10 mouse cellular contexts compared by ENCODE assay signal in genomic region chr11:69125919-69126705, GRCm38 (mm10). TPM values are rescaled to one million over a fixed set of nuclear protein-coding genes. Genes with fewer than 3 reads are reported as not detected.
DNase-seq lines count a peak whose midpoint lies in the region; ATAC-seq and TF ChIP-seq lines count a peak whose summit lies in the region.
"Had no signal": no experiment of that assay in that cellular context is flagged by ENCODE, and none has a peak within 500 bp of the region (broad histone marks: within the 10 kb centered on the region; RNA-seq: fewer than 3 reads in every experiment).

No protein-coding gene starts in this region.

- H3K27me3 ChIP-seq in kidney, adult 2 months (replicated peaks; ENCODE audit: control insufficient read depth, insufficient read depth, low read length): no peaks in the 10 kb centered on the region
- H3K27me3 ChIP-seq in G1E (ENCODE audit: insufficient read depth, low read length): peaks cover 23% of the 10 kb centered on the region
- no peaks in the 10 kb centered on the region for H3K27me3 ChIP-seq in intestine, embryonic 15.5 days (replicated peaks)
- no peaks in the 10 kb centered on the region for H3K27me3 ChIP-seq in midbrain, postnatal 0 days (ENCODE audit: insufficient read depth, low read length)

- H3K4me1 ChIP-seq in kidney, adult 2 months (ENCODE audit: control insufficient read depth, insufficient read depth, low read length): no peaks in the 10 kb centered on the region; the same call in 1 of the 2 replicates
- H3K4me1 ChIP-seq in G1E (ENCODE audit: insufficient read depth, low read depth, low read length): peaks cover 41% of the 10 kb centered on the region
- peaks cover 13% of the 10 kb centered on the region for H3K4me1 ChIP-seq in intestine, embryonic 15.5 days (replicated peaks)
- peaks cover 4% of the 10 kb centered on the region; the same call in 1 of the 2 replicates for H3K4me1 ChIP-seq in midbrain, postnatal 0 days (ENCODE audit: insufficient read depth, low read length)

- peak overlapping the region; percentile 58 for H3K4me3 ChIP-seq in kidney, adult 2 months (ENCODE audit: insufficient read depth, low read depth, low read length)
- H3K4me3 ChIP-seq in G1E (ENCODE audit: low read depth, low read length): peak overlapping the region; percentile 71
- peak overlapping the region; percentile 57 for H3K4me3 ChIP-seq in intestine, embryonic 15.5 days (replicated peaks)
- H3K4me3 ChIP-seq in midbrain, postnatal 0 days (ENCODE audit: low read depth, low read length): peak overlapping the region; percentile 56

- H3K27ac ChIP-seq in kidney, adult 2 months (ENCODE audit: insufficient read depth, low read depth, low read length): no peak overlapping the region
- no peak overlapping the region for H3K27ac ChIP-seq in intestine, embryonic 15.5 days
- peak overlapping the region; percentile 85 for H3K27ac ChIP-seq in midbrain, postnatal 0 days (ENCODE audit: low read depth, low read length)

- no peak for TF ChIP-seq CTCF in kidney, adult 2 months (conservative IDR thresholded peaks at IDR 0.05; ENCODE audit: insufficient read depth, insufficient read length, low read depth, low read length)
- TF ChIP-seq CTCF in G1E (IDR thresholded peaks at IDR 0.05; ENCODE audit: low read depth, low read length): no peak
- no peak for TF ChIP-seq CTCF in midbrain, postnatal 0 days (IDR thresholded peaks at IDR 0.05)

- H3K9me3 ChIP-seq in G1E (replicated peaks): no peaks in the 10 kb centered on the region
- H3K9me3 ChIP-seq in intestine, embryonic 15.5 days: no peaks in the 10 kb centered on the region
- H3K9me3 ChIP-seq in midbrain, postnatal 0 days (ENCODE audit: low read length): no peaks in the 10 kb centered on the region

- H3K9ac ChIP-seq in intestine, embryonic 15.5 days: peak overlapping the region; percentile 50
- peak overlapping the region; percentile 68 for H3K9ac ChIP-seq in midbrain, postnatal 0 days (replicated peaks; ENCODE audit: low read length, poor library complexity, severe bottlenecking)

- no peaks in the 10 kb centered on the region for H3K36me3 ChIP-seq in kidney, adult 2 months (ENCODE audit: control insufficient read depth, insufficient read depth, low read length)
- no peaks in the 10 kb centered on the region for H3K36me3 ChIP-seq in G1E (replicated peaks)
- no peaks in the 10 kb centered on the region for H3K36me3 ChIP-seq in intestine, embryonic 15.5 days
- no peaks in the 10 kb centered on the region for H3K36me3 ChIP-seq in midbrain, postnatal 0 days (ENCODE audit: insufficient read depth, low read length)

- DNase-seq in kidney, adult 2 months: no peak
- no peak for DNase-seq in kidney, adult 11 months
- DNase-seq in G1E (ENCODE audit: low spot score): no peak
- DNase-seq in embryo, embryonic 11 days: peak; percentile 35
- DNase-seq in midbrain, postnatal 0 days (ENCODE audit: low spot score): peak; percentile 19
- no peak for DNase-seq in layer of hippocampus, adult 9-10 months (ENCODE audit: low spot score)

- peak overlapping the region; percentile 87 for H3K4me2 ChIP-seq in intestine, embryonic 15.5 days (replicated peaks)
- H3K4me2 ChIP-seq in midbrain, postnatal 0 days (ENCODE audit: low read depth, low read length, poor library complexity, severe bottlenecking): peak overlapping the region; percentile 78

- 35% methylated on average over 20 of the region's 20 CpGs for WGBS in kidney, adult 2 months
- WGBS in intestine, embryonic 15.5 days: 14% methylated on average over 20 of the region's 20 CpGs
- 11% methylated on average over 20 of the region's 20 CpGs for WGBS in midbrain, postnatal 0 days

- no peak for ATAC-seq in G1E (ENCODE audit: extremely low read depth, insufficient number of reproducible peaks, low FRiP score, poor library complexity, severe bottlenecking)
- no peak for ATAC-seq in intestine, embryonic 15.5 days
- no peak for ATAC-seq in midbrain, postnatal 0 days (ENCODE audit: low FRiP score)
- no peak for ATAC-seq in megakaryocyte progenitor cell, adult 5-6 weeks (replicated peaks; ENCODE audit: poor library complexity)

- TF ChIP-seq POLR2A in kidney, adult 2 months (IDR thresholded peaks at IDR 0.05; ENCODE audit: low read depth, low read length): no peak

RNA-seq across cellular contexts. Expression of gene Aloxe3, which starts 0.4 kb away (rescaled TPM):
- polyA plus RNA-seq in kidney, adult 2 months (2012; rRNA removed): 0.39 and 0.48 TPM in 2 replicates
- total RNA-seq in G1E (2014; fragmentation: Nextera tagmentation) (1.3 TPM in 1 of 2 replicates, not detected in the other), G1E (2017) (0.16 TPM in 1 of 2 replicates, not detected in the other)
- polyA plus RNA-seq in G1E (2012): 0.01 TPM in 1 of 2 replicates, not detected in the other
- polyA plus RNA-seq in intestine, embryonic 15.5 days (2015; fragmentation: Nextera tagmentation; extraction: Ambion mirVana): 0.19 and 0.29 TPM in 2 replicates
- total RNA-seq in midbrain, postnatal 0 days (2014; rRNA removed): 16.3 and 19.4 TPM in 2 replicates
- polyA plus RNA-seq in midbrain, postnatal 0 days (2015; fragmentation: Nextera tagmentation; extraction: Ambion mirVana): 17.8 and 21.4 TPM in 2 replicates
- total RNA-seq in megakaryocyte progenitor cell, adult 5-6 weeks (2015): not detected in 2 replicates
- total RNA-seq in megakaryocyte progenitor cell, adult 5-6 weeks (2017): not detected in 2 replicates
- total RNA-seq: neutrophil, adult 5-6 weeks had no signal

RNA-seq across cellular contexts. Expression of gene 9130213A22Rik, which starts 3.7 kb away (rescaled TPM):
- 0.74 and 0.79 TPM in 2 replicates for polyA plus RNA-seq in kidney, adult 2 months (2012; rRNA removed)
- 1.4 TPM in 2 replicates for total RNA-seq in G1E (2014; fragmentation: Nextera tagmentation)
- 0.17 and 0.82 TPM in 2 replicates for total RNA-seq in G1E (2017)
- 0.10 and 0.25 TPM in 2 replicates for polyA plus RNA-seq in G1E (2012)
- 0.29 and 0.34 TPM in 2 replicates for polyA plus RNA-seq in intestine, embryonic 15.5 days (2015; fragmentation: Nextera tagmentation; extraction: Ambion mirVana)
- total RNA-seq in midbrain, postnatal 0 days (2014; rRNA removed): 1.0 and 1.6 TPM in 2 replicates
- 1.2 and 1.4 TPM in 2 replicates for polyA plus RNA-seq in midbrain, postnatal 0 days (2015; fragmentation: Nextera tagmentation; extraction: Ambion mirVana)
- not detected in 2 replicates for total RNA-seq in megakaryocyte progenitor cell, adult 5-6 weeks (2015)
- total RNA-seq in megakaryocyte progenitor cell, adult 5-6 weeks (2017): not detected in 2 replicates

RNA-seq across cellular contexts. Expression of gene Hes7, which starts 5.9 kb away (rescaled TPM):
- polyA plus RNA-seq in kidney, adult 2 months (2012; rRNA removed): 0.18 and 0.19 TPM in 2 replicates
- total RNA-seq in G1E (2014; fragmentation: Nextera tagmentation) (0.53 TPM in 1 of 2 replicates, not detected in the other), G1E (2017) (0.22 TPM in 1 of 2 replicates, not detected in the other)
- 1.2 and 2.0 TPM in 2 replicates for polyA plus RNA-seq in G1E (2012)
- polyA plus RNA-seq in intestine, embryonic 15.5 days (2015; fragmentation: Nextera tagmentation; extraction: Ambion mirVana): 0.62 and 0.70 TPM in 2 replicates
- 1.2 and 2.1 TPM in 2 replicates for total RNA-seq in midbrain, postnatal 0 days (2014; rRNA removed)
- 1.7 and 2.0 TPM in 2 replicates for polyA plus RNA-seq in midbrain, postnatal 0 days (2015; fragmentation: Nextera tagmentation; extraction: Ambion mirVana)
- total RNA-seq in megakaryocyte progenitor cell, adult 5-6 weeks (2015): not detected in 2 replicates
- total RNA-seq in megakaryocyte progenitor cell, adult 5-6 weeks (2017): not detected in 2 replicates

RNA-seq across cellular contexts. Expression of gene Alox12b, which starts 30.7 kb away (rescaled TPM):
- polyA plus RNA-seq in kidney, adult 2 months (2012; rRNA removed): 0.27 TPM in 2 replicates
- total RNA-seq in G1E (2014; fragmentation: Nextera tagmentation) (not detected in 2 replicates), G1E (2017) (not detected in 2 replicates)
- polyA plus RNA-seq in G1E (2012): not detected in 2 replicates
- 0.35 and 0.43 TPM in 2 replicates for polyA plus RNA-seq in intestine, embryonic 15.5 days (2015; fragmentation: Nextera tagmentation; extraction: Ambion mirVana)
- 1.0 and 1.5 TPM in 2 replicates for total RNA-seq in midbrain, postnatal 0 days (2014; rRNA removed)
- polyA plus RNA-seq in midbrain, postnatal 0 days (2015; fragmentation: Nextera tagmentation; extraction: Ambion mirVana): 0.67 and 0.91 TPM in 2 replicates
- not detected in 2 replicates for total RNA-seq in megakaryocyte progenitor cell, adult 5-6 weeks (2015)
- not detected in 2 replicates for total RNA-seq in megakaryocyte progenitor cell, adult 5-6 weeks (2017)
- total RNA-seq: adrenal gland, adult 18-20 months; neutrophil, adult 5-6 weeks had no signal

RNA-seq across cellular contexts. Expression of gene Per1, which starts 31.1 kb away (rescaled TPM):
- polyA plus RNA-seq in kidney, adult 2 months (2012; rRNA removed): 13.5 and 14.7 TPM in 2 replicates
- total RNA-seq in G1E (2014; fragmentation: Nextera tagmentation) (55.2 and 55.5 TPM in 2 replicates), G1E (2017) (8.9 TPM in 2 replicates)
- 40.6 TPM in 2 replicates for polyA plus RNA-seq in G1E (2012)
- polyA plus RNA-seq in intestine, embryonic 15.5 days (2015; fragmentation: Nextera tagmentation; extraction: Ambion mirVana): 11.9 and 15.6 TPM in 2 replicates
- 28.5 and 47.1 TPM in 2 replicates for total RNA-seq in midbrain, postnatal 0 days (2014; rRNA removed)
- polyA plus RNA-seq in midbrain, postnatal 0 days (2015; fragmentation: Nextera tagmentation; extraction: Ambion mirVana): 11.8 and 15.4 TPM in 2 replicates
- 8.3 and 8.8 TPM in 2 replicates for total RNA-seq in megakaryocyte progenitor cell, adult 5-6 weeks (2015)
- total RNA-seq in megakaryocyte progenitor cell, adult 5-6 weeks (2017): 4.0 and 4.8 TPM in 2 replicates

Comparison
In these comparisons a context has a peak if more than half of its experiments do, and no peak if none do; other contexts are left out.
1. DNase-seq: peak in embryo, embryonic 11 days (single experiment) and midbrain, postnatal 0 days (single experiment); none in kidney, adult 2 months (single experiment), kidney, adult 11 months (single experiment), G1E (single experiment) and layer of hippocampus, adult 9-10 months (single experiment).
2. RNA of gene Aloxe3, which starts 0.4 kb away (polyA plus RNA-seq): 17.8 to 21.4 TPM in midbrain, postnatal 0 days; 0.39 to 0.48 TPM in kidney, adult 2 months, 0.19 to 0.29 TPM in intestine, embryonic 15.5 days and 0.01 TPM in G1E; every median in the first group is over 10 times any median in the second.
3. Peak in every context shown above with its lines, with median percentiles within 50 percentile points of each other: H3K4me3 ChIP-seq.